30 mouse cellular contexts compared by ENCODE assay signal in genomic region chr14:8201715-8202114, GRCm38 (mm10). TPM values are rescaled to one million over a fixed set of nuclear protein-coding genes. Genes with fewer than 3 reads are reported as not detected.
"Had no signal": no experiment of that assay in that cellular context is flagged by ENCODE, and none has a peak within 500 bp of the region (broad histone marks: within the 10 kb centered on the region; RNA-seq: fewer than 3 reads in every experiment).

No protein-coding gene starts in this region.

- H3K4me1 ChIP-seq: intestine, embryonic 15.5 days; limb, embryonic 15.5 days; liver, embryonic 13.5 days had no signal

- H3K36me3 ChIP-seq: heart, embryonic 13.5 days; heart, embryonic 15.5 days; hindbrain, embryonic 10.5 days; hindbrain, embryonic 12.5 days; intestine, embryonic 15.5 days; limb, embryonic 13.5 days; limb, embryonic 15.5 days; liver, embryonic 13.5 days had no signal

- H3K4me2 ChIP-seq: heart, embryonic 11.5 days; heart, embryonic 13.5 days; heart, embryonic 15.5 days; hindbrain, embryonic 12.5 days; hindbrain, embryonic 14.5 days; intestine, embryonic 15.5 days; limb, embryonic 13.5 days; limb, embryonic 15.5 days; liver, embryonic 13.5 days had no signal

- H3K9me3 ChIP-seq: heart, embryonic 13.5 days; heart, embryonic 15.5 days; hindbrain, embryonic 10.5 days; hindbrain, embryonic 12.5 days; intestine, embryonic 15.5 days; limb, embryonic 13.5 days; limb, embryonic 15.5 days; liver, embryonic 13.5 days had no signal

- H3K27ac ChIP-seq: gastrocnemius, adult 2 months; heart, adult 2 months; heart, embryonic 13.5 days; heart, embryonic 15.5 days; hindbrain, embryonic 10.5 days; hindbrain, embryonic 12.5 days; hindbrain, embryonic 14.5 days; intestine, embryonic 15.5 days; left cerebral cortex, adult 2 months; limb, embryonic 13.5 days; limb, embryonic 15.5 days; liver, embryonic 13.5 days had no signal

- ATAC-seq: inflammation-experienced regulatory T-cells, adult 6 months; intestine, embryonic 15.5 days; intestine, postnatal 0 days had no signal

- H3K27me3 ChIP-seq: heart, embryonic 13.5 days; heart, embryonic 15.5 days; hindbrain, embryonic 12.5 days; intestine, embryonic 15.5 days; limb, embryonic 13.5 days; limb, embryonic 15.5 days; liver, embryonic 13.5 days had no signal

- DNase-seq: gastrocnemius, adult 2 months; gastrocnemius, postnatal 10 days; gastrocnemius, postnatal 25 days; heart, adult 2 months; heart, postnatal 4 days; kidney, adult 18-20 months; kidney, adult 8-10 months; kidney, postnatal 10 days; kidney, postnatal 25 days; kidney, postnatal 4 days; left cerebral cortex, postnatal 4 days; liver, embryonic 13.5 days had no signal

- H3K4me3 ChIP-seq: gastrocnemius, adult 2 months; heart, adult 2 months; heart, embryonic 13.5 days; heart, embryonic 15.5 days; hindbrain, embryonic 10.5 days; hindbrain, embryonic 12.5 days; intestine, embryonic 15.5 days; left cerebral cortex, adult 2 months; limb, embryonic 13.5 days; limb, embryonic 15.5 days; liver, embryonic 13.5 days had no signal

- H3K9ac ChIP-seq: heart, embryonic 13.5 days; heart, embryonic 15.5 days; hindbrain, embryonic 12.5 days; hindbrain, embryonic 14.5 days; intestine, embryonic 15.5 days; limb, embryonic 13.5 days; limb, embryonic 15.5 days; liver, embryonic 13.5 days had no signal

RNA-seq across cellular contexts. Expression of gene Acox2, which starts 57.4 kb away (rescaled TPM):
- total RNA-seq: granulocyte monocyte progenitor cell, adult 5-6 weeks; heart, postnatal 4 days; layer of hippocampus, adult 8-10 months; left cerebral cortex, postnatal 25 days had no signal
- polyA plus RNA-seq: heart, embryonic 15.5 days; heart, postnatal 0 days; hindbrain, embryonic 10.5 days; hindbrain, embryonic 14.5 days; inflammation-experienced regulatory T-cells, adult 6 months; kidney, embryonic 14.5 days; limb, embryonic 11.5 days; limb, embryonic 13.5 days had no signal
